8 mouse cellular contexts compared by ENCODE assay signal in genomic region chr8:94976651-94977417, GRCm38 (mm10). TPM values are rescaled to one million over a fixed set of nuclear protein-coding genes. Genes with fewer than 3 reads are reported as not detected.
DNase-seq lines count a peak whose midpoint lies in the region; ATAC-seq lines count a peak whose summit lies in the region.

No protein-coding gene starts in this region.

- H3K4me1 ChIP-seq in embryonic facial prominence, embryonic 13.5 days = peaks cover 22% of the 10 kb centered on the region

- H3K4me3 ChIP-seq in embryonic facial prominence, embryonic 13.5 days = peak overlapping the region; percentile 36

- H3K4me2 ChIP-seq in embryonic facial prominence, embryonic 13.5 days = peak overlapping the region; percentile 53

- H3K36me3 ChIP-seq in embryonic facial prominence, embryonic 13.5 days = no peaks in the 10 kb centered on the region

- ATAC-seq in embryonic facial prominence, embryonic 13.5 days (ENCODE audit: insufficient number of reproducible peaks, insufficient read depth, low FRiP score, low TSS enrichment, low read depth) = peak; percentile 63

- DNase-seq in embryo, embryonic 11 days = peak; percentile 18
- DNase-seq in embryo, embryonic 9.5 days (ENCODE audit: extremely low spot score) = no peak
- peak; percentile 97 for DNase-seq in kidney, adult 9 months
- peak; percentile 67 for DNase-seq in lung, postnatal 14 days
- DNase-seq in thymus, postnatal 0 days (ENCODE audit: low spot score) = peak; percentile 80
- DNase-seq in layer of hippocampus, adult 11-12 months (ENCODE audit: low spot score) = no peak
- DNase-seq in layer of hippocampus, postnatal 25 days (ENCODE audit: extremely low spot score in 1 of 2, low spot score in 1 of 2) = no peak

- H3K9ac ChIP-seq in embryonic facial prominence, embryonic 13.5 days = peak overlapping the region; percentile 67

- 13% methylated on average over 17 of the region's 17 CpGs for WGBS in embryonic facial prominence, embryonic 13.5 days

- peaks cover 13% of the 10 kb centered on the region for H3K27me3 ChIP-seq in embryonic facial prominence, embryonic 13.5 days

- peak overlapping the region; percentile 88 for H3K27ac ChIP-seq in embryonic facial prominence, embryonic 13.5 days

- H3K9me3 ChIP-seq in embryonic facial prominence, embryonic 13.5 days = no peaks in the 10 kb centered on the region

RNA-seq across cellular contexts. Expression of gene Adgrg1, which starts 2.3 kb away (rescaled TPM):
- polyA plus RNA-seq in embryonic facial prominence, embryonic 13.5 days (2015; fragmentation: Nextera tagmentation; extraction: Ambion mirVana) = 18.4 and 19.8 TPM in 2 replicates
- 37.8 and 43.2 TPM in 2 replicates for polyA plus RNA-seq in thymus, postnatal 0 days (2015; fragmentation: Nextera tagmentation; extraction: Ambion mirVana)
- 100 to 1,000 TPM; 101 to 103 TPM for total RNA-seq in layer of hippocampus, postnatal 25 days (2021)

RNA-seq across cellular contexts. Expression of gene Adgrg3, which starts 40.7 kb away (rescaled TPM):
- polyA plus RNA-seq in embryonic facial prominence, embryonic 13.5 days (2015; fragmentation: Nextera tagmentation; extraction: Ambion mirVana) = 2.1 and 2.8 TPM in 2 replicates
- polyA plus RNA-seq in thymus, postnatal 0 days (2015; fragmentation: Nextera tagmentation; extraction: Ambion mirVana) = 8.5 and 9.7 TPM in 2 replicates
- under 1 TPM; 0.21 to 0.22 TPM for total RNA-seq in layer of hippocampus, postnatal 25 days (2021)

RNA-seq across cellular contexts. Expression of gene Adgrg5, which starts 53.3 kb away (rescaled TPM):
- polyA plus RNA-seq in embryonic facial prominence, embryonic 13.5 days (2015; fragmentation: Nextera tagmentation; extraction: Ambion mirVana) = 0.07 and 0.12 TPM in 2 replicates
- 5.4 and 5.5 TPM in 2 replicates for polyA plus RNA-seq in thymus, postnatal 0 days (2015; fragmentation: Nextera tagmentation; extraction: Ambion mirVana)
- total RNA-seq in layer of hippocampus, postnatal 25 days (2021) = under 1 TPM in 1 of 2 experiments, not detected in 1; 0.87 TPM

RNA-seq across cellular contexts. Expression of gene Ccdc102a, which starts 58.9 kb away (rescaled TPM):
- 38.0 and 40.7 TPM in 2 replicates for polyA plus RNA-seq in embryonic facial prominence, embryonic 13.5 days (2015; fragmentation: Nextera tagmentation; extraction: Ambion mirVana)
- polyA plus RNA-seq in thymus, postnatal 0 days (2015; fragmentation: Nextera tagmentation; extraction: Ambion mirVana) = 7.8 and 9.4 TPM in 2 replicates
- total RNA-seq in layer of hippocampus, postnatal 25 days (2021) = 1 to 10 TPM; 2.0 to 2.3 TPM

Comparison
In these comparisons a context has a peak if more than half of its experiments do, and no peak if none do; other contexts are left out.
1. DNase-seq: peak in embryo, embryonic 11 days (single experiment), kidney, adult 9 months (single experiment), lung, postnatal 14 days (single experiment) and thymus, postnatal 0 days (single experiment); none in embryo, embryonic 9.5 days (single experiment), layer of hippocampus, adult 11-12 months (single experiment) and layer of hippocampus, postnatal 25 days (0 of 2).